Mouse (Mus musculus) E14TG2a.4 (cell line): Measurements from ENCODE around the gene Trpm2.

ENCODE experiments used
- H3K27me3 ChIP-seq: 2 replicates; pipeline ENCODE4 v1.6.1; 2014; ENCODE audit warnings: low read length, control low read depth; ENCODE audit not compliant: insufficient read depth
- H3K36me3 ChIP-seq: 2 replicates; pipeline ENCODE4 v1.6.1; 2014; ENCODE audit warnings: low read length, control low read depth; ENCODE audit not compliant: insufficient read depth
- H3K4me1 ChIP-seq: replicated peaks from 2 replicates; pipeline ENCODE4 v1.6.1; 2014; ENCODE audit warnings: low read depth, low read length, control low read depth
- H3K4me3 ChIP-seq: replicated peaks from 2 replicates; pipeline ENCODE4 v1.5.1; 2014; ENCODE audit warnings: mild to moderate bottlenecking, low read length
- H3K9me3 ChIP-seq: 2 replicates; pipeline ENCODE4 v1.6.1; 2014; ENCODE audit warnings: low read length, control low read depth
- CTCF ChIP-seq: conservative IDR thresholded peaks from 2 replicates; pipeline ENCODE4 v1.5.1; 2014; ENCODE audit warnings: low read length
- NANOG ChIP-seq: IDR thresholded peaks from 2 replicates; pipeline ENCODE4 v1.6.1; 2014; ENCODE audit warnings: borderline replicate concordance, low read length, mixed read lengths
- POU5F1 ChIP-seq: IDR thresholded peaks from 2 replicates; pipeline ENCODE4 v1.6.1; 2014; ENCODE audit warnings: low read length, borderline replicate concordance

Gene Trpm2

DNA sequence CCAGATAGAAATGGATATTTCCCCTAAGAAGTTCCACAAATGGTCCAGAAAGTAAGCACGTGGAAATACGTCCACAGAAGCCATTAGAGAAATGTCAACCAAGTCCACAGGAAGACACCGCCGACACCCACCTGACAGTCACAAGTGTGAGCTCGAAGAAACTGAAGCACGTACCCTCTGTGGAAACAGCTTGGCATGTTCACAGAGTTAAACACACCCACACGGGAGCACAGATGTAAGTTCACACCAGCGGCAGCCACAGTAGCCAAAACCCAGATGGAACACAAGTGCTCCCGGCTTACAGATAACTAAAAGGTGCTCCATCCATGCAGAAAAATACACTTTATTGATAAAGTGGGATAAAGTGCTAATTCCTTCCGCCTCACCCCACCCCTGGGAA lies 43.0 kb downstream of the Trpm2 start:
- no peaks in the 10 kb centered on the region for H3K4me1 ChIP-seq
- H3K4me3 ChIP-seq = no peak overlapping the region
- H3K27me3 ChIP-seq = peaks cover 8% of the 10 kb centered on the region; the same call in 1 of the 2 replicates
- TF ChIP-seq CTCF (no peak), POU5F1 (no peak), NANOG (no peak)
- H3K9me3 ChIP-seq = no peaks in the 10 kb centered on the region
- no peaks in the 10 kb centered on the region for H3K36me3 ChIP-seq

GRCm38 (mm10) chr10:77926140-77926539 lies 44.2 kb downstream of the Trpm2 start:
- H3K4me1 ChIP-seq = no peaks in the 10 kb centered on the region

GRCm38 (mm10) chr10:77922681-77923080 lies 47.7 kb downstream of the Trpm2 start:
- TF ChIP-seq POU5F1 (no peak), CTCF (no peak), NANOG (no peak)
- Histone ChIP-seq H3K4me3 (no peak overlapping the region), H3K4me1 (peaks cover 6% of the 10 kb centered on the region), H3K27me3 (peaks cover 11% of the 10 kb centered on the region; the same call in 1 of the 2 replicates), H3K36me3 (no peaks in the 10 kb centered on the region), H3K9me3 (no peaks in the 10 kb centered on the region)

More at GRCm38 (mm10) chr10:77926140-77926539, 44.2 kb downstream of the Trpm2 start:
- no peak for TF ChIP-seq NANOG
- TF ChIP-seq POU5F1 = no peak
- peak; percentile 93 for TF ChIP-seq CTCF
- Histone ChIP-seq H3K27me3 (0 out of 2 replicates have a peak, but pooled peaks cover 6% of the 10 kb centered on the region), H3K4me3 (no peak overlapping the region), H3K36me3 (no peaks in the 10 kb centered on the region), H3K9me3 (no peaks in the 10 kb centered on the region)

GRCm38 (mm10) chr10:77921009-77921408 lies 49.4 kb downstream of the Trpm2 start:
- Histone ChIP-seq H3K36me3 (no peaks in the 10 kb centered on the region), H3K9me3 (no peaks in the 10 kb centered on the region), H3K4me1 (peaks cover 20% of the 10 kb centered on the region), H3K4me3 (no peak overlapping the region), H3K27me3 (peaks cover 11% of the 10 kb centered on the region; the same call in 1 of the 2 replicates)
- TF ChIP-seq POU5F1 (no peak), NANOG (no peak), CTCF (no peak)

- Histone ChIP-seq H3K4me3 (no peak overlapping the region), H3K36me3 (no peaks in the 10 kb centered on the region), H3K4me1 (peaks cover 20% of the 10 kb centered on the region), H3K27me3 (peaks cover 12% of the 10 kb centered on the region; the same call in 1 of the 2 replicates), H3K9me3 (no peaks in the 10 kb centered on the region)
- TF ChIP-seq NANOG (no peak), POU5F1 (no peak; the same call in 1 of the 2 replicates), CTCF (peak; percentile 84)
Measured at GRCm38 (mm10) chr10:77916636-77917335, 53.6 kb downstream of the Trpm2 start.

GRCm38 (mm10) chr10:77913292-77913691 lies 57.1 kb downstream of the Trpm2 start:
- H3K9me3 ChIP-seq = no peaks in the 10 kb centered on the region

GRCm38 (mm10) chr10:77912605-77913004 lies 57.8 kb downstream of the Trpm2 start:
- Histone ChIP-seq H3K27me3 (peaks cover 10% of the 10 kb centered on the region; the same call in 1 of the 2 replicates), H3K4me1 (peaks cover 13% of the 10 kb centered on the region), H3K4me3 (no peak overlapping the region), H3K9me3 (no peaks in the 10 kb centered on the region), H3K36me3 (no peaks in the 10 kb centered on the region)
- TF ChIP-seq NANOG (no peak), CTCF (no peak), POU5F1 (no peak)

More at GRCm38 (mm10) chr10:77913292-77913691, 57.1 kb downstream of the Trpm2 start:
- Histone ChIP-seq H3K36me3 (no peaks in the 10 kb centered on the region), H3K4me1 (peaks cover 20% of the 10 kb centered on the region), H3K4me3 (no peak overlapping the region), H3K27me3 (peaks cover 10% of the 10 kb centered on the region; the same call in 1 of the 2 replicates)
- TF ChIP-seq NANOG = no peak
- TF ChIP-seq CTCF = no peak
- TF ChIP-seq POU5F1 = no peak

DNA sequence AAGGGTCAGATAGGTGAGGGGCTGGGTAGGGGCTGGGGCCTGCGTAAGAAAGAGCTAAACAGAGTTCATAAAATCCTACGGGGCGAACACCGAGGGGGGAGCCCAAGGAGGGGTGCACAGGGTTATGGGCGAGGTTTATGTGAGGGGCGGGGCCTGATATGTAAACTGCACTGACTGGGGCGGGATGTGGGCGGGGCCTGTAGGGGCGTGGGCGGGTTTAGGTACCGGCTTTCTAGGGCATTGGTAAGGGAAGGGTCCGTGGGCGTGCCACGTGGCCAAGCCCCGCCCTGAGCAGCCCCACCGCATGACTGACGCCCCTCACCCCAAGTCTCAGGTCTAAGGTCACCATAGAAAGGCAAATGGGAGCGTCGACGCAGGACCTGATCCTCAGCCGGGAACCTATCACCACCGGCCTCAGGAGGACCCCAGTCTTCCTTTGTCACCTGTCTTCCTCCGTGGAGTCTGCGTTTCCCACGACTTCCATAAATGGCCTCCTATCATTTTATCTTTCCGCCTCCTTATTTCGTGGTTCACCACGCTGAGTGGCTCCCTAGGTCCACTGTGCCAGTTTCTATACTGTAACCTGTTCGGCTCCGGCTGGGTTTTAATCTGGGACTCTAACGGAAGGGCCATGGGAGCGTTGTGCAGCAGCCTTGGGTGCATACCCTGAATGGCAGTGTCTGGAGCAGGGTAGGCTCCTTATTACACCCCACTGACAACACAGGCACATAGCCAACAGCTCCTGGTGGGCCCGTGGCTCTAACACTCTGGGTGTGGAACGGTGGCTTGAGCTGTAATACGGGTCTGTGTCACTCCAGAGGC lies 67.3 kb downstream of the Trpm2 start:
- Histone ChIP-seq H3K4me1 (peaks cover 19% of the 10 kb centered on the region), H3K36me3 (peaks cover 18% of the 10 kb centered on the region), H3K9me3 (no peaks in the 10 kb centered on the region), H3K4me3 (peak overlapping the region; percentile 91), H3K27me3 (peaks cover 26% of the 10 kb centered on the region)
- no peak for TF ChIP-seq NANOG
